Mouse (Mus musculus) heart, postnatal 0 days (tissue): ENCODE measurements around the gene Pradc1.

Experiments used
- CTCF ChIP-seq: IDR thresholded peaks from 2 replicates; pipeline ENCODE4 v1.5.1; 2016; ENCODE audit warnings: antibody characterized with exemption, control low read depth, low read depth
- EP300 ChIP-seq: IDR thresholded peaks from 2 replicates; pipeline ENCODE4 v1.6.1; 2016; ENCODE audit warnings: antibody characterized with exemption, low read depth

- no peak for TF ChIP-seq EP300
- no peak for TF ChIP-seq CTCF
Measured at GRCm38 (mm10) chr6:85472542-85472941, 20.8 kb upstream of the Pradc1 start.
